Mouse (Mus musculus): ENCODE measurements around the gene Gfral. TPM values are rescaled to one million over a fixed set of nuclear protein-coding genes. Genes with fewer than 3 reads are reported as not detected.
"Not testable (repeated sequence)": the region's sequence is repeated elsewhere in the genome, so short reads cannot be mapped to it uniquely, and the experiment has no call there.

The Gfral gene
- total and polyA plus RNA-seq, 3 experiments: not detected

DNA sequence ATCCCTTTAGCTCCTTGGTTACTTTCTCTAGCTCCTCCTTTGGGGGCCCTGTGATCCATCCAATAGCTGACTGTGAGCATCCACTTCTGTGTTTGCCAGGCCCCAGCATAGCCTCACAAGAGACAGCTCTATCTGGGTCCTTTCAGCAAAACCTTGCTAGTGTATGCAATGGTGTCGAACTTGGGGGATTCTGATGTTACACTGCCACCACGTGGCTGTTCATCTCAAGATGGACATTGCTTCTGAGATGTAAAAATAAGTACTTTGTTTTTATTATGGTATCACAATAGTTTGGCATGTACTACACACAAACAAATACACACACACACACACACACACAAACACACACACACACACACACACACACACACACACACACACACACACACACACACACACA is 90.6 kb downstream of the Gfral start:
- DNase-seq (ENCODE audit: extremely low read depth): peak; percentile 62
- H3K9me3 ChIP-seq (replicated peaks; ENCODE audit: low read length); H3K36me3 ChIP-seq (replicated peaks in 1 of 2; ENCODE audit: control insufficient read depth in 1 of 2, insufficient read depth in 1 of 2, low read length in 1 of 2); H3K79me2 ChIP-seq (replicated peaks; ENCODE audit: control insufficient read depth, extremely low read depth, insufficient read depth, poor library complexity, severe bottlenecking); H3K4me3 ChIP-seq (replicated peaks in 1 of 3; ENCODE audit: low read depth in 2 of 3, low read length in 2 of 3, poor library complexity in 1 of 3); H3K4me2 ChIP-seq (ENCODE audit: insufficient read depth, low read depth, poor library complexity, severe bottlenecking); dilution Hi-C loops (cut with MboI; ENCODE audit: extremely low pct_ligation_motif_present, extremely low pct_unique_long_range_greater_than_20kb, low sequenced_read_pairs); H3K27me3 ChIP-seq (replicated peaks); H3K4me1 ChIP-seq (ENCODE audit: control insufficient read depth in 1 of 2, insufficient read depth in 2 of 2); H3K27ac ChIP-seq (ENCODE audit: insufficient read depth, low read depth); in situ Hi-C loops (cut with MboI; ENCODE audit: low pct_ligation_motif_present, low pct_unique_long_range_greater_than_20kb, low sequenced_read_pairs); H3K9ac ChIP-seq (ENCODE audit: insufficient read depth, low read depth): not testable (repeated sequence)
- TF ChIP-seq SMC3 (IDR thresholded peaks at IDR 0.05; ENCODE audit: low read depth, low read length) (peak; percentile 81), CTCF (conservative IDR thresholded peaks at IDR 0.05 in 1 of 2, IDR thresholded peaks at IDR 0.05 in 1 of 2; ENCODE audit: low read depth in 2 of 2, low read length in 2 of 2) (peak in 1 of 2 experiments; percentile 71; a peak in 2 of 4 replicates), RAD21 (IDR thresholded peaks at IDR 0.05; ENCODE audit: low read depth, low read length) (peak; percentile 69), ZC3H11A (IDR thresholded peaks at IDR 0.05; ENCODE audit: low read depth, low read length) (peak; percentile 53; the same call in 1 of the 2 replicates), MAX (IDR thresholded peaks at IDR 0.05; ENCODE audit: low read length) (0 out of 2 replicates have a peak, but pooled peaks have one; percentile 42)

Other genes starting within 250 kb of the Gfral start
- gene Hmgcll1, start 198.8 kb downstream of the Gfral start, total RNA-seq (2012; rRNA removed): 0.08 TPM in 2 replicates
- gene Hmgcll1, start 198.8 kb downstream of the Gfral start, total RNA-seq (2014; rRNA removed): 0.12 TPM in 1 of 2 replicates, not detected in the other
- gene Hmgcll1, start 198.8 kb downstream of the Gfral start, polyA plus RNA-seq (2012; ENCODE audit: insufficient read length, low read depth): not detected in 2 replicates
- gene Hcrtr2, start 110.2 kb upstream of the Gfral start, total RNA-seq (2012; rRNA removed): 0.04 TPM in 1 of 2 replicates, not detected in the other
- gene Hcrtr2, start 110.2 kb upstream of the Gfral start, total RNA-seq (2014; rRNA removed): 0.08 TPM in 1 of 2 replicates, not detected in the other
- gene Hcrtr2, start 110.2 kb upstream of the Gfral start, polyA plus RNA-seq (2012; ENCODE audit: insufficient read length, low read depth): not detected in 2 replicates